Mouse (Mus musculus) forebrain, embryonic 12.5 days (tissue): ENCODE measurements around the gene Sema6d. TPM values are rescaled to one million over a fixed set of nuclear protein-coding genes. Genes with fewer than 3 reads are reported as not detected.

ENCODE experiments used
- ATAC-seq: fragments of 200-750 bp; cut with Nextera tagmentation; 2 replicates; pipeline ENCODE4 v1.8.0; 2017; ENCODE audit warnings: moderate TSS enrichment; ENCODE audit not compliant: low FRiP score
- H3K27ac ChIP-seq: fragments of 300-500 bp; sonication (generic); 2 replicates; pipeline ENCODE4 v1.5.1; 2016; ENCODE audit warnings: mild to moderate bottlenecking
- H3K27me3 ChIP-seq: fragments of 300-500 bp; sonication (generic); 2 replicates; pipeline ENCODE4 v1.6.1; 2016; ENCODE audit warnings: mild to moderate bottlenecking
- H3K36me3 ChIP-seq: fragments of 300-500 bp; sonication (generic); replicated peaks from 2 replicates; pipeline ENCODE4 v1.6.1; 2016; ENCODE audit warnings: mild to moderate bottlenecking
- H3K4me1 ChIP-seq: fragments of 300-500 bp; sonication (generic); 2 replicates; pipeline ENCODE4 v1.6.1; 2016
- H3K4me2 ChIP-seq: fragments of 300-500 bp; sonication (generic); 2 replicates; pipeline ENCODE4 v1.6.1; 2016; ENCODE audit warnings: mild to moderate bottlenecking, moderate library complexity
- H3K4me3 ChIP-seq: fragments of 300-500 bp; sonication (generic); replicated peaks from 2 replicates; pipeline ENCODE4 v1.5.1; 2016; ENCODE audit warnings: mild to moderate bottlenecking
- H3K9ac ChIP-seq: fragments of 300-500 bp; sonication (generic); 2 replicates; pipeline ENCODE4 v1.6.1; 2016; ENCODE audit warnings: mild to moderate bottlenecking
- H3K9me3 ChIP-seq: fragments of 300-500 bp; sonication (generic); 2 replicates; pipeline ENCODE4 v1.6.1; 2016
- WGBS: fragments of 180-500 bp; shearing (Covaris S2); methylation state at CpG from one replicate; pipeline ENCODE4 v1.1.7; 2016; 5-methylcytosine and 5-hydroxymethylcytosine counted together
- polyA plus RNA-seq: library from polyadenylated mRNA; unstranded; fragments of >200 nt; fragmentation: Nextera tagmentation; extraction: Ambion mirVana; gene quantifications from 2 replicates; pipeline ENCODE4 v1.2.1, GENCODE M21; 2016

The Sema6d gene
- polyA plus RNA-seq, 1 experiment from 2014 or later: 19.8 TPM

DNA sequence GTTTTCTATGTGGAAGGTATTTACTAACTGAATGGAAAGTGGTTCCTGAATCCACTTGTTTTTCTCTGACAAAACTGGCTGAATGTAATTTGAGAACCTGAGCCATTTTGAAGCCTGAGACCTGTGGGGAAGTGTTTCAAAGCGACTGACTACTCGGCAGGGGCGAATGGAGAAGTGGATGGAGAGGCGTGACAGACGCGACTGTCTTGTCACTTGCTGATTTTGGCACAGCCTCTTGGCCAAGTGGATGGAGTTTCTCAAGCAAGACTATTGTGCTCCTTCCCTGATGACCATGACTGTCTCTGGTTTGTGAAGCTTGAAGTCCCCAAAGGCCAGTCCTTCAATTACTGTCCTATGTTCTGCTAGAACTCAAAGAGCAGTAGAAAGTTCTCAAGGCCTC is 530.7 kb downstream of the Sema6d start:
- Histone ChIP-seq H3K4me2 (no peak overlapping the region), H3K4me1 (peaks cover 3% of the 10 kb centered on the region; the same call in 1 of the 2 replicates), H3K4me3 (no peak overlapping the region), H3K36me3 (no peaks in the 10 kb centered on the region), H3K27ac (no peak overlapping the region), H3K9me3 (no peaks in the 10 kb centered on the region), H3K27me3 (no peaks in the 10 kb centered on the region), H3K9ac (no peak overlapping the region)
- WGBS: 78% methylated on average over 6 of the region's 6 CpGs
- no peak for ATAC-seq

DNA sequence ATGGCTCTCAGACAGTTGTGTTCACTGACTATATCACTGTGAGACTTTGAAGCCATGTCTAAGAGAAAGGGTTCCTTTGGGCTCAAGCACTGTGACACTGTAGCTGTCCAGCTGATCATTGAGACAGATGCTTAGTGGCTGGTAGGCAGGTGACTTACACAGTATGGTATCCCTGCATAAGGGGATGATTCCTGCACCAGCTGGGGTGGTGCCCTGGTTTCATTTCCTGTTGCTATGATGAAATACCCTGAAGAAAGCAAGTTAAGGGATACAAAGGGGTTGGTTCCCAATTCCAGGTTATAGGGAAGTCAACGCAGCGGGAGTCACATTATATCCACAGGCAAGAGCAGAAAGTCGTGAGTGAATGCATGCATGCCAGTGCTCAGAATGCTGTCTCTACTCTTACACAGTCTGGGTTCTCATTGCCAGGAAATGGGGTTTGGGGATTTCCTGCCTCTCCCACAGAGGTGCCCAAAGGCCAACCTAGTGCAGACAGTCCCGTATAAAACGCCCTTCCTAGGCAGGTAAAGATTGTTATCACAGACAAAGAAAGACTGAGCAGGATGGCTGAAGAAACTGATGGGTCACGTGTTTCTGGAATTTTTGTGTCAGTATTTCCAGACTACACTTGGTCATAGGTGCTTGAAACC is 532.3 kb downstream of the Sema6d start:
- H3K36me3 ChIP-seq: no peaks in the 10 kb centered on the region
- no peak overlapping the region for H3K27ac ChIP-seq
- H3K27me3 ChIP-seq: no peaks in the 10 kb centered on the region
- no peak overlapping the region for H3K9ac ChIP-seq
- no peak for ATAC-seq
- H3K4me3 ChIP-seq: no peak overlapping the region
- no peaks in the 10 kb centered on the region for H3K9me3 ChIP-seq
- 86% methylated on average over 6 of the region's 6 CpGs for WGBS
- H3K4me2 ChIP-seq: no peak overlapping the region
- peaks cover 3% of the 10 kb centered on the region; the same call in 1 of the 2 replicates for H3K4me1 ChIP-seq

DNA sequence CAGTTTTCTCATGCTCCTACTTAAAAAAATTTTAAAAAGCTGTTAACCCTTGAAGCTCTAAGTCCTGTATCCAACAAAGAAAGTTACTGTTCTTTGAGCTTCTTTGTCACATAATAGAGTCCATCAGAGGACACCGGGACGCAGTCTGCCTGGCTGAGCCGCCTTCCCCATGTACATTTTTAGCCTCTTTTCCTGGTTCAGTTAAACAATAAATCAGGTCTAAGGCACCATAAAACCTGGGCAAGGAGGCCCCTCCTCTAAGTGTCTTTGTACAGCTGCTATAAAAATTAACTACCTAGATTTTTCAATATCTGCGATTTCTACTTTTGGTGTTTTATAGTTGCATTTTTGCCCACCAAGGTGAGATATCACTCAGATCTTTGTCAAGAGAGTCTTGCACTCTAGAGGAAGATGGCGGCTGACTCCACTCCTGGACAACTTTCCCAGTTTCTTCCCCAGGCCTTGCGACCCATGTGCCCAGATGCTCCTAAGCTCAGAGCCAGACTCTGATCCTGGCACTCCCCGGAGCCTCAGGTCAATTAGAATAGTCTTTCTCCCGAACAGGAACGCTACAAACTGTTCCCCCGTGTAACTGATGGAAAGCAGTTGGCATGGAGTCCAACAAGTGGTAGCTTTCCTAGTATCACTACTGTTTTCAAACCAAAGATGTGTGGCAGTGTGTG is 534.6 kb downstream of the Sema6d start:
- peaks cover 5% of the 10 kb centered on the region; the same call in 1 of the 2 replicates for H3K4me1 ChIP-seq
- H3K27ac ChIP-seq: no peak overlapping the region
- H3K4me2 ChIP-seq: no peak overlapping the region
- ATAC-seq: no peak
- H3K36me3 ChIP-seq: no peaks in the 10 kb centered on the region
- 91% methylated on average over 10 of the region's 10 CpGs for WGBS
- no peaks in the 10 kb centered on the region for H3K27me3 ChIP-seq
- H3K9me3 ChIP-seq: no peaks in the 10 kb centered on the region
- H3K9ac ChIP-seq: no peak overlapping the region
- no peak overlapping the region for H3K4me3 ChIP-seq

DNA sequence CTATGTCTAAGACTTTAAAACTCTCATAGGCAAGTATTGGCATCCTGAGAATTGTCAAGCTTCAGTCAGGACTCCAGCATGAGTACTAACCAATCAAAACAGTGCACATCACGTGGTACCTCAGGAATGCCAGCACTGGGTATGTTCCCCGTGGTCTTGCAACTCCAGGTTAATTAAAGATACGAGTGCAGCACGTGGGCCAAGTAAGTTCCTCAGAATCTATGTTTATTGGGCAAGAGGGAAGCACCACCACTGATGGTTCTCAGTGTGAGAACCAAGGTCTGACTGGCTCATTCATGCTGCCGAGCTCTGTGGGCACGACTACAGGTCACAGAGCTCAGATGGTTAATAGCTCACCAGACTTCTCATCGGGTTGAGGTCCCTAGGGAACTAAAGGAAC is 536.7 kb downstream of the Sema6d start:
- H3K4me1 ChIP-seq: peaks cover 5% of the 10 kb centered on the region; the same call in 1 of the 2 replicates
- H3K36me3 ChIP-seq: no peaks in the 10 kb centered on the region
- no peak overlapping the region for H3K4me3 ChIP-seq
- no peak overlapping the region for H3K9ac ChIP-seq
- H3K9me3 ChIP-seq: no peaks in the 10 kb centered on the region
- 88% methylated on average over 7 of the region's 7 CpGs for WGBS
- no peaks in the 10 kb centered on the region for H3K27me3 ChIP-seq
- ATAC-seq: no peak
- no peak overlapping the region for H3K27ac ChIP-seq
- no peak overlapping the region for H3K4me2 ChIP-seq

DNA sequence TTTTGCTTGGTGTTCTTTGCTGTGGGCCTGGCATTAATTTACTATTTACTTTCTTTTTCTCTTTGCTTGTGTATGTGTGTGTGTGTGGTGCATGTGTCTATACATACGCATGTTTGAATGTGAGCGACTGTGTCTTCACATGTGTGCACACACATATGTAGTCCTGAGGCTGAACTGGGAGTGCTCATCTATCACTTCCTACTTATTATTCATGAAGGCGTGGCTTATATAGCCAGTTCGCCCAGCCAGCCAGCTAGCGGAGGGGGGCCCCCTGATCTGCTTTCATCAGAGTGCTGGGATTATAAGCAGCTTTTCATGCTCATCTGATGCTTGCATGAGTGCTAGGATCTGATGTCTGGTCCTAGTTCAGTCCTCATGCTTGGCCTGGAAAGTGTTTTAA is 537.9 kb downstream of the Sema6d start:
- Histone ChIP-seq H3K27me3 (no peaks in the 10 kb centered on the region), H3K9ac (no peak overlapping the region), H3K4me3 (no peak overlapping the region), H3K4me1 (peaks cover 5% of the 10 kb centered on the region; the same call in 1 of the 2 replicates), H3K27ac (no peak overlapping the region), H3K36me3 (no peaks in the 10 kb centered on the region), H3K9me3 (no peaks in the 10 kb centered on the region), H3K4me2 (no peak overlapping the region)
- WGBS: 66% methylated on average over 5 of the region's 5 CpGs
- no peak for ATAC-seq

DNA sequence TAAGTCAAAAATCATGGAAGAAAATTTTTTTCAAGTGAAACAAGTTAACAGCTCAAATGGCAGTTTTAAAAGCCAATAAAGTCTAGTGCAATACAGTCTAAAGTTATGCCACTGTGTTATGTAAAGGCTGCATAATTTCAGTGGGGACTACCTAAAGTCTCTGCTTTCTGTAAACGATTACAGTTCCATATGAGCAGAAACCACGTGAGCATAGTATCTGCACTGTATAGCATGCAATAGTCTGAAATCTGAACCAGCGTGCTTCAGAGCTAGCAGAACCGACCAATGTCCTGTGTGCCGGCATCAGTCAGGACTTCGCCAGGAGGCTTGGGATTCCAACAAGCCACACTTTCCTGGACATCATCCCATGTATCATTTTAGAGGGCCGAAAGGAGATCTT is 538.9 kb downstream of the Sema6d start:
- Histone ChIP-seq H3K27me3 (no peaks in the 10 kb centered on the region), H3K4me3 (no peak overlapping the region), H3K27ac (no peak overlapping the region), H3K9me3 (no peaks in the 10 kb centered on the region), H3K36me3 (no peaks in the 10 kb centered on the region), H3K4me1 (peaks cover 5% of the 10 kb centered on the region; the same call in 1 of the 2 replicates), H3K4me2 (no peak overlapping the region), H3K9ac (no peak overlapping the region)
- 95% methylated on average over 7 of the region's 7 CpGs for WGBS
- ATAC-seq: no peak

DNA sequence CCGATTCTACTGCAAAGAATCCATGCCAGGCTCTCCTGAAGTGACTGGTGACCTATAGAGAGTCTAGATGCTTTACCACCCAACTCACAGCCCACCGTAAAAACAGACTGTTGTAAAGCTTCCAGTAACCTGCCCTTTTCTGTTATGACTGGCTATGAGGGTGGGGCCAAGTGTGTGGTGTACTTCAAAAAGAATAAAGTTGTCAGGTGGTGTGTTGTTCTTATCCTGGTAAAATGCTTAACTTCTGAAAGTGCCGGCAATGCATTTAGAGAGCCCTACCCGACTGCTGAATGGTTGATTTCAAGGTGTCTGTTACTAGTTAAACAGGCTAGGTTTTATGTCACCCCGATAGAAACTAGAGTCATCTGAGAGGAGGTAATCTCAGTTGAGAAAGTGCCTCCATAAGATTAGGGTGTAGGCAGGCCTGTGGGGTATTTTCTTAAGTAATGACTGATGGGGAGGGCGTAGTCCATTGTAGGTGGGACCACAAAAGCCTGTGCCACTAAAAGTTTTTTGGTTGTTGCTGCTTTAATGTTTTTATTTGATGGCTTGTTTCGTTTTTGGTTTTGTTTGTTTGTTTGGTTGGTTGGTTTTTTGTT is 544.7 kb downstream of the Sema6d start:
- WGBS: 86% methylated on average over 7 of the region's 7 CpGs
- Histone ChIP-seq H3K27ac (no peak overlapping the region), H3K27me3 (no peaks in the 10 kb centered on the region), H3K9ac (no peak overlapping the region), H3K4me1 (peaks cover 21% of the 10 kb centered on the region), H3K4me2 (no peak overlapping the region), H3K9me3 (no peaks in the 10 kb centered on the region), H3K4me3 (no peak overlapping the region), H3K36me3 (no peaks in the 10 kb centered on the region)
- no peak for ATAC-seq

DNA sequence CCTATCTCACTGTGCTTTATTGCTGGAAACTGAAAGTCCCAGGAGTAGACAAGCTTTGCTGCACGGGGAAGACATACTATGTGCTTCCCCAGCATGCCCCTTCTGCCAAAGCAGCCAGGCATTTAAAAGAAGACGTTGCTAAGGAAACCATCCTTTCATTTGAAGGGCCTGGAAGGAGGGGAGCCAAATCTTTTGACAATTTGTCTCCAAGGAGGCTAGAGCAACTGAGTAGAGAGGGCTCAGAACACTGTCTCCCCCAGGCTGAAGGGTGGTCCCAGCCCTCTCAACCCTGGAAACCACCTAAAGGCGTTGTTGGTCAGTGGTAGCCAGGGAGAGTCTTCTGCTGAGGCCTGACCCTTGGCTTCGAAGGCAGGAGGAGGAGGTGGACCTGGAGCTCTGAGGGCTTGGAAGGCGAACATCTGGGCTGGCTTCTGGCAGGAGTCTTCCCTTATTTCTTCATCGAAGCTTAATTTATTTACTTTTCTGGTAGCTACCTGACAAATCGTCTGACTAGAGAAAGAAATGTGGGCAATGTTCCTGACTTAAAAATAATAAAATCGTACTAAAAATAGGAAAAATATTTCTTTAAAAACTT is 545.6 kb downstream of the Sema6d start:
- Histone ChIP-seq H3K36me3 (no peaks in the 10 kb centered on the region), H3K27me3 (no peaks in the 10 kb centered on the region), H3K4me3 (no peak overlapping the region), H3K9me3 (no peaks in the 10 kb centered on the region), H3K4me2 (no peak overlapping the region), H3K4me1 (peaks cover 21% of the 10 kb centered on the region), H3K9ac (no peak overlapping the region), H3K27ac (no peak overlapping the region)
- 47% methylated on average over 8 of the region's 8 CpGs for WGBS
- ATAC-seq: no peak

DNA sequence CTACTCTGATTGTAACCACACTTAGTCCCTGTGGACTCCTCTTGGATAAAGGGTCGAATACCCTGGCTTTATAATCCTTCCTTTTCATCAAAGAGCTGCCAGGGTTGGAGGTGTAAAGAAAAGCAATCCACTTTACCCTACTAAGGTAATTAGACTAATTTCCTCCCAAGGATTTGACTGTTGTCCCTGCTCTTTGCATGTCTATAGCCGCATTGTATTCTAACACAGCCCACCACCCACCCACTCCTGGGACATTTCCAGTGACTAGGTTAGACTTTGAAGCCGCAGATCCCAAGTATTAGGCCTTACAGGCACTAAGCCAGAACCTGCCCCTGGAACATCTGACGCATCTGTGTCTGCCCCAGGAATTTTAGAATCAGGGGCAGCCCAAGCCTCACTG is 547.3 kb downstream of the Sema6d start:
- no peak overlapping the region for H3K27ac ChIP-seq
- ATAC-seq: no peak
- no peaks in the 10 kb centered on the region for H3K36me3 ChIP-seq
- no peak overlapping the region for H3K9ac ChIP-seq
- no peak overlapping the region for H3K4me3 ChIP-seq
- no peaks in the 10 kb centered on the region for H3K9me3 ChIP-seq
- peaks cover 25% of the 10 kb centered on the region for H3K4me1 ChIP-seq
- WGBS: 20% methylated on average over 4 of the region's 4 CpGs
- H3K4me2 ChIP-seq: no peak overlapping the region
- no peaks in the 10 kb centered on the region for H3K27me3 ChIP-seq

DNA sequence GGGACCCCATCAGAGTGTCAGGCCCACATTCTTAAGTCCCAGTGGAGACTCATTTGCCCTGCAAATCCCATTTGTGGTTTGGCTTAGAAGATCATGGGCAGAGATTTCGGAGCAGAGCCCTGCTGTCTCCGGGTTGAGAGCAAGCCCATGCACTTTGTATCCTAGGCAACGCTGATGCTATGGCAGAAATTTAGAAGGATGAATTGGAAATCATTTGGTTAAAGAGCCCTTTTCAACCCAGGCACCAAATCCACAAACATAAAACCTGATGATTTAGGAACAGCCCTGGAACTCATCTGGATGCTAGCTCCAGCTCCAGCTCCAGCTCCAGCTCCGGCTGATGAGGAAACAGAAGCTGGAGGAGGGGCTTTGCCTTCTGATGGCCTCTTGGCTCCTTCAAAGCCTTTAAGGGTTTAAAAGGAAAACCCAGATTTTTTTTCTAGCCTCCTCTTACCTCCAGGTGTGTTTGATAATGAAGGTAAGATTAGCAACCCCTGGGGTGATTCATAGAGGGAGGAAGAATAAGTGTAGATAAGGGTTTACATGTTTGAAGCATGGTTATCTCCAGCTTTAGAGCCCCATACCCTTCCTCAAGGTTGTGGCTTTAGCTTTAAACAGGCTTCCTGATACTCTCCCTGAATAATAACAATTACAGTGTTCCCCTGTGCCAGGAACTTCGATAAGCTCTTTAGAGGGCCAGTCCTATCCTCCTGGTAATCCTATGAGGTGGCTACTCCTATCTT is 549.6 kb downstream of the Sema6d start:
- no peak overlapping the region for H3K9ac ChIP-seq
- H3K4me2 ChIP-seq: no peak overlapping the region
- no peak overlapping the region for H3K27ac ChIP-seq
- no peak for ATAC-seq
- H3K4me1 ChIP-seq: peaks cover 25% of the 10 kb centered on the region
- H3K4me3 ChIP-seq: no peak overlapping the region
- H3K9me3 ChIP-seq: no peaks in the 10 kb centered on the region
- H3K36me3 ChIP-seq: no peaks in the 10 kb centered on the region
- 55% methylated on average over 5 of the region's 5 CpGs for WGBS
- H3K27me3 ChIP-seq: no peaks in the 10 kb centered on the region

DNA sequence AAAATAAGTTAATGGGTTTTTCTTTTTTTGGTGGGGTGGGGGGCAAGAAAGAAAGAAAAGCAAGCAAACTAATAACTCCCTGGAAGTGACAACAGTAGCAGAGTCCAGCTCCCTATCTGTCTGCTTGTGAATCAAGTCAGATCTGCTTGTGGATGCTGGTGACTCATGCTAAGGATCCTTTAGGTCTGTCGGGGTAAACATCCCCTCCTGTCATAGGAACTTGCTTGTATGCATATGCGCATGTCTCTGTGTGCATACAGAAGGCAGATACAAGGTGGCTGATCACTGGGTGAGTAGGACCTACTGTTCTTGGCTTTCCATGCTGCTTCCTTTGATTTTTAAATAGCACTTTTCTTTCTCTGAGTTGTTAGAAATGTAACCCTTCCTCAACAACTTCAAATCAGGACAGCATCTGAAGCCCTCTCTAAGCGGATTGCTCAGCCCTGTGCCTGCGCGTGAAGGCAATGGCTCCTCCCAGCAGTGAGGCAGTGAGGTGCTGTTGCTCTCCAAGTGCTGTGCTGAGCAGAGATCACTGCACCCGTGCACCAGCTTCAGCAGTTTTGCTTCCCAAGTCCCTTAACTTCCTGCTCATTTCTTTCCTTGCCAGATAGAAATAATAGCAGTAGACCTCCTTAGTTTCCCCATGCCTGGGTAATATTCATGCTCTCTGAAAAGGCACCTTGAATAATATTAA is 550.9 kb downstream of the Sema6d start:
- H3K36me3 ChIP-seq: no peaks in the 10 kb centered on the region
- no peak for ATAC-seq
- H3K4me1 ChIP-seq: peaks cover 19% of the 10 kb centered on the region
- no peak overlapping the region for H3K4me3 ChIP-seq
- H3K9ac ChIP-seq: no peak overlapping the region
- WGBS: 44% methylated on average over 6 of the region's 6 CpGs
- H3K4me2 ChIP-seq: no peak overlapping the region
- no peaks in the 10 kb centered on the region for H3K9me3 ChIP-seq
- no peak overlapping the region for H3K27ac ChIP-seq
- no peaks in the 10 kb centered on the region for H3K27me3 ChIP-seq

DNA sequence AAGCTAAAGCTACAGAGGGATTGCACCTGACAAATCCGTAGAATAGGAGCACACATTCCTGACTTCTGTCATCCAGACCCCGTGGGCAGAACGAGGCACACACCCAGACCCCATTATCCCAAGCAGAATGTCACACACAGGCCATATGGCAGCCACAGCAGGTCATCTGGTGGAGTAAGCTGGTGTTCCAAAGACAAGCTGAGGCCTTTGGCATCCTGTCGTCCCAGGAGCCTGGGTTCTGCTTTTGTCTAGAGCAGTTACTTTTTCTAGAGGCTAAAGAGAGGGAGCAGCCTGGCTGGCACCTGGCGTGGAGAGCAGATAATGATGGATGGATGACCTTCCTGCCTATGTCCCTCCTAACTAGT is 551.4 kb downstream of the Sema6d start:
- no peak overlapping the region for H3K4me2 ChIP-seq
- no peak overlapping the region for H3K4me3 ChIP-seq
- H3K4me1 ChIP-seq: peaks cover 19% of the 10 kb centered on the region
- no peak for ATAC-seq
- H3K27me3 ChIP-seq: no peaks in the 10 kb centered on the region
- H3K9ac ChIP-seq: no peak overlapping the region
- no peaks in the 10 kb centered on the region for H3K36me3 ChIP-seq
- H3K27ac ChIP-seq: no peak overlapping the region
- WGBS: 21% methylated on average over 5 of the region's 5 CpGs
- H3K9me3 ChIP-seq: no peaks in the 10 kb centered on the region
